Mouse (Mus musculus) testis, postnatal 10 days (tissue): ENCODE results near the gene Gtpbp8.

Experiments used
- DNase-seq: peaks from one replicate; pipeline ENCODE4 v3.0.0; 2021; ENCODE audit warnings: low spot score

Gene Gtpbp8

GRCm38 (mm10) chr16:44688507-44688906, 57.7 kb downstream of the Gtpbp8 start:
- DNase-seq = no peak

GRCm38 (mm10) chr16:44687719-44688420, 58.3 kb downstream of the Gtpbp8 start:
- no peak for DNase-seq

- no peak for DNase-seq
Observed at GRCm38 (mm10) chr16:44686991-44687718, 59.0 kb downstream of the Gtpbp8 start.
